Mouse (Mus musculus): ENCODE measurements around the gene Esrra. TPM values are rescaled to one million over a fixed set of nuclear protein-coding genes. Genes with fewer than 3 reads are reported as not detected.

Gene Esrra
- polyA plus RNA-seq, 1 experiment = not detected

DNA sequence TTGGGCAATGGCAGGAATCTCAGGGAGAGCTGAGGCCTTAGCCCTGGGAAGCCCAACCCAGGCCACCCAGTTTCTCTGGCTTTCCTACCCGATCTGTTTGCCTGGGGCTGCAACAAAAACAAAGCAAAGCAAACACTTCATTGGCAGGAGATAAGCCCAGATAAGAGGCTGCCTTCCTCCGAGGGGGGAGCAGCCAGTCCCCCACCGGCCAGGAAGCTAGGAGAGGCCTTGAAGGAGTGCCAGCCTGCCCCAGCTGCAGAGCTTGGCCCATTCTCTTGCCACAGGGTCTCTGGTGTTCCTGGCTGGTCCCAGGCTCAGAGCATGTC, 31.1 kb upstream of the Esrra start:
- TF ChIP-seq POLR2A (IDR thresholded peaks at IDR 0.05; ENCODE audit: insufficient read depth, low read depth, low read length) (no peak), CTCF (IDR thresholded peaks at IDR 0.05; ENCODE audit: insufficient read depth, low read depth, low read length) (no peak)
- Histone ChIP-seq H3K27ac (ENCODE audit: insufficient read depth, low read depth, low read length) (peak overlapping the region; percentile 76), H3K4me3 (ENCODE audit: insufficient read depth, low read depth, low read length) (peak overlapping the region; percentile 62), H3K4me1 (ENCODE audit: control insufficient read depth, insufficient read depth, low read length) (peaks cover 10% of the 10 kb centered on the region)
- WGBS = 13% methylated on average over 3 of the region's 3 CpGs

- peak overlapping the region; percentile 62 for H3K4me3 ChIP-seq (ENCODE audit: insufficient read depth, low read depth, low read length)
- H3K27ac ChIP-seq (ENCODE audit: insufficient read depth, low read depth, low read length) = peak overlapping the region; percentile 76
- no peak; the same call in 1 of the 2 replicates for TF ChIP-seq POLR2A (IDR thresholded peaks at IDR 0.05; ENCODE audit: insufficient read depth, low read depth, low read length)
- TF ChIP-seq CTCF (IDR thresholded peaks at IDR 0.05; ENCODE audit: insufficient read depth, low read depth, low read length) = no peak
- peaks cover 10% of the 10 kb centered on the region for H3K4me1 ChIP-seq (ENCODE audit: control insufficient read depth, insufficient read depth, low read length)
- 3% methylated on average over 31 of the region's 31 CpGs for WGBS
Measured at GRCm38 (mm10) chr19:6951994-6952711, 30.5 kb upstream of the Esrra start.

DNA sequence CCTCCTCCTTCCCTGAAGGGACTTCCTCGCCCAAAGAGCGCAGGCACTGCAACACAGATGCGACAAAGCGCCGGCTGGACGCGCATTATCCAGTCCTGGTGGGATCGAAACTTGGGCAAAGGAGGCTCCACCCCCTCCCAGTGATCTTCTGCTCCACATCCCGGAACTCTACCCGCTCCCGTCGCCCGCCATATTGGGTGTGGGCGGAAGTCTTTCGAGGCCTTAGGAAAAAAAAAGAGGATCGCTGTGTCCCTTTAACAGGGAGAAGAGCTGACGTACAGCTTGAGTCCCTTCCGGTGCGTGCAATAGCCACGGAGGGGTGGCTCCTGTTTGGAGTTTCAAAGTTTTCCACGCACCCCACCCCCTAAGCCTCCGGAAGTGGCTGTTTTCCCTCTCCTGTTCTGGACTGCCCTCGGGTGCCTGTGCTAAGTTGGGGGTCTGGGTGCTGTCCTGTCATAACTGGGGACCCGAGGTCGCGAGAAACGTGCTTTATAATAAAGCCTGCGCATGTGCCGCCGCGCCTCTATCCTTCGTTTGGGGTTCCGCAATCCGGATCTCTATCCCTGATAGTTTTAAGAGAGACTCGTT, 29.9 kb upstream of the Esrra start:
- TF ChIP-seq POLR2A (IDR thresholded peaks at IDR 0.05; ENCODE audit: insufficient read depth, low read depth, low read length) (peak; percentile 33; the same call in 1 of the 2 replicates), CTCF (IDR thresholded peaks at IDR 0.05; ENCODE audit: insufficient read depth, low read depth, low read length) (no peak)
- peaks cover 10% of the 10 kb centered on the region for H3K4me1 ChIP-seq (ENCODE audit: control insufficient read depth, insufficient read depth, low read length)
- H3K4me3 ChIP-seq (ENCODE audit: insufficient read depth, low read depth, low read length) = peak overlapping the region; percentile 62
- H3K27ac ChIP-seq (ENCODE audit: insufficient read depth, low read depth, low read length) = peak overlapping the region; percentile 91
- WGBS = under 1% methylated on average over 35 of the region's 35 CpGs

GRCm38 (mm10) chr19:6950613-6951153, 29.1 kb upstream of the Esrra start:
- TF ChIP-seq POLR2A (IDR thresholded peaks at IDR 0.05; ENCODE audit: insufficient read depth, low read depth, low read length) (no peak; the same call in 1 of the 2 replicates), CTCF (IDR thresholded peaks at IDR 0.05; ENCODE audit: insufficient read depth, low read depth, low read length) (no peak)

GRCm38 (mm10) chr19:6949951-6950350, 28.3 kb upstream of the Esrra start:
- no peak overlapping the region for H3K4me3 ChIP-seq (ENCODE audit: insufficient read depth, low read depth, low read length)
- TF ChIP-seq CTCF (IDR thresholded peaks at IDR 0.05; ENCODE audit: insufficient read depth, low read depth, low read length) (no peak), POLR2A (IDR thresholded peaks at IDR 0.05; ENCODE audit: insufficient read depth, low read depth, low read length) (no peak)
- peaks cover 10% of the 10 kb centered on the region for H3K4me1 ChIP-seq (ENCODE audit: control insufficient read depth, insufficient read depth, low read length)
- no peak overlapping the region for H3K27ac ChIP-seq (ENCODE audit: insufficient read depth, low read depth, low read length)
- WGBS = 54% methylated on average over 5 of the region's 5 CpGs

More at GRCm38 (mm10) chr19:6950613-6951153, 29.1 kb upstream of the Esrra start:
- 0% methylated on average over 28 of the region's 28 CpGs for WGBS
- Histone ChIP-seq H3K4me3 (ENCODE audit: insufficient read depth, low read depth, low read length) (peak overlapping the region; percentile 62), H3K27ac (ENCODE audit: insufficient read depth, low read depth, low read length) (peak overlapping the region; percentile 91), H3K4me1 (ENCODE audit: control insufficient read depth, insufficient read depth, low read length) (peaks cover 10% of the 10 kb centered on the region)

- peaks cover 10% of the 10 kb centered on the region for H3K4me1 ChIP-seq (ENCODE audit: control insufficient read depth, insufficient read depth, low read length)
- no peak overlapping the region for H3K27ac ChIP-seq (ENCODE audit: insufficient read depth, low read depth, low read length)
- TF ChIP-seq POLR2A (IDR thresholded peaks at IDR 0.05; ENCODE audit: insufficient read depth, low read depth, low read length) (no peak), CTCF (IDR thresholded peaks at IDR 0.05; ENCODE audit: insufficient read depth, low read depth, low read length) (no peak)
- 90% methylated on average over 5 of the region's 5 CpGs for WGBS
- H3K4me3 ChIP-seq (ENCODE audit: insufficient read depth, low read depth, low read length) = no peak overlapping the region
Measured at GRCm38 (mm10) chr19:6949532-6949931, 27.9 kb upstream of the Esrra start.

DNA sequence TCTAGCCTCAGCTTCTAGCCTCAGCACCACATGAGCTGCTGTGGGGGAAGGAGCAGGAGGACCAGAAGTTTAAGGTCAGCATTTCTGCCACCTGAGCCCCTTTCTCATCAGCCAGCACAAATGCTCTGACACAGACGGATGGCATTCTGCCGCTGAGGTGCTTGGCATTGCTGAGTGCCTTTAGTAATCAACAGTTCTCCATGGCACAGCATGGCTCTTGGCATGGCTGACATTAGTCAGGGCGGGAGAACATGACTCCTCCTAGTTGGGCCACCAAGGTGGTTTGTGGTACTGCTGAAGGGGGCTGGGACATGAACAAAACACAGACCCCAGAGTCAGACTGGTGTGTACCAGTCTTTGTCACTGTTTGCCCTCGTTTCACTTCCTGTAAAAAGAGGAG, 26.6 kb upstream of the Esrra start:
- peaks cover 10% of the 10 kb centered on the region for H3K4me1 ChIP-seq (ENCODE audit: control insufficient read depth, insufficient read depth, low read length)
- TF ChIP-seq CTCF (IDR thresholded peaks at IDR 0.05; ENCODE audit: insufficient read depth, low read depth, low read length) (no peak), POLR2A (IDR thresholded peaks at IDR 0.05; ENCODE audit: insufficient read depth, low read depth, low read length) (no peak)
- 69% methylated on average over 4 of the region's 4 CpGs for WGBS
- no peak overlapping the region for H3K4me3 ChIP-seq (ENCODE audit: insufficient read depth, low read depth, low read length)
- H3K27ac ChIP-seq (ENCODE audit: insufficient read depth, low read depth, low read length) = no peak overlapping the region

- no peak overlapping the region for H3K4me3 ChIP-seq (ENCODE audit: insufficient read depth, low read depth, low read length)
- no peak for TF ChIP-seq CTCF (IDR thresholded peaks at IDR 0.05; ENCODE audit: insufficient read depth, low read depth, low read length)
- no peak for TF ChIP-seq POLR2A (IDR thresholded peaks at IDR 0.05; ENCODE audit: insufficient read depth, low read depth, low read length)
- peaks cover 10% of the 10 kb centered on the region for H3K4me1 ChIP-seq (ENCODE audit: control insufficient read depth, insufficient read depth, low read length)
- no peak overlapping the region for H3K27ac ChIP-seq (ENCODE audit: insufficient read depth, low read depth, low read length)
- WGBS = 70% methylated on average over 4 of the region's 4 CpGs
Measured at GRCm38 (mm10) chr19:6947742-6948141, 26.1 kb upstream of the Esrra start.

- H3K4me3 ChIP-seq (ENCODE audit: insufficient read depth, low read depth, low read length) = no peak overlapping the region
Measured at GRCm38 (mm10) chr19:6943709-6944108, 22.1 kb upstream of the Esrra start.

More at GRCm38 (mm10) chr19:6943709-6944108, 22.1 kb upstream of the Esrra start:
- Histone ChIP-seq H3K4me1 (ENCODE audit: control insufficient read depth, insufficient read depth, low read length) (peaks cover 23% of the 10 kb centered on the region), H3K27ac (ENCODE audit: insufficient read depth, low read depth, low read length) (no peak overlapping the region)
- 91% methylated on average over 6 of the region's 6 CpGs for WGBS
- TF ChIP-seq POLR2A (IDR thresholded peaks at IDR 0.05; ENCODE audit: insufficient read depth, low read depth, low read length) (no peak), CTCF (IDR thresholded peaks at IDR 0.05; ENCODE audit: insufficient read depth, low read depth, low read length) (no peak)

Measured in olfactory bulb, adult 2 months (tissue).